Mouse (Mus musculus) lung, adult 2 months (tissue): ENCODE data around the gene Ccdc51.

Experiments used
- CTCF ChIP-seq: fragments of 200-500 bp; IDR thresholded peaks from 2 replicates; pipeline ENCODE4 v1.5.1; 2011; ENCODE audit warnings: mild to moderate bottlenecking, low read length, control low read depth; ENCODE audit not compliant: insufficient read depth
- POLR2A ChIP-seq: fragments of 200-500 bp; IDR thresholded peaks from 2 replicates; pipeline ENCODE4 v1.6.1; 2011; ENCODE audit warnings: low read depth, mild to moderate bottlenecking, control low read depth, low read length, borderline replicate concordance; ENCODE audit errors: extremely low read depth

GRCm38 (mm10) chr9:109060898-109061295 is 21.4 kb upstream of the Ccdc51 start:
- TF ChIP-seq POLR2A (no peak), CTCF (no peak)
